Mouse (Mus musculus) right cerebral cortex, postnatal 25 days (tissue): Measurements from ENCODE around the gene Gckr.

Experiments
- DNase-seq: peaks from one replicate; pipeline ENCODE4 v3.0.0; 2022

Gene Gckr

GRCm38 (mm10) chr5:31297047-31297757 lies at the start of gene Gckr:
Gene Gckr (plus strand): TSS chr5:31297443.
- DNase-seq, result no peak

DNA sequence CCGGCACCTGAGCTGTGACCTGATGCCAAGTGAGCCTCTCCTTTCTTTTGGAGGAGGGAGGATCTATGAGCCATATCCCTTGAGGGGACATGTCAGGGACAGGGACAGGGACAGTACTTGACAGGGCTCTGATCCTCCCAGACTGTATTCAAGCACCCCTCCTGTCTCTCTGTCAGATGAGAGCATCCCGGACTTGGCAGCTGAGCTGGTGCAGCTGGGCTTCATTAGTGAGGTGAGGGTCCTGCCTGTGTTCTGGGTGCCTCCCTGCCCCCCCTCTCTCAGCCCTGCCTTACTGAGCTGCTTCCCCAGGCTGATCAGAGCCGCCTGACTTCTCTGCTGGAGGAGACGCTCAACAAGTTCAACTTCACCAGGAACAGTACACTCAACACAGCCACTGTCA lies 46.5 kb upstream of the Gckr start:
- no peak for DNase-seq

GRCm38 (mm10) chr5:31251541-31252101 lies 45.6 kb upstream of the Gckr start, which contains the start of gene Krtcap3:
Gene Krtcap3 (plus strand): TSS chr5:31251691.
- DNase-seq, result no peak

- DNase-seq, result no peak
Measured at GRCm38 (mm10) chr5:31252151-31252550, 45.1 kb upstream of the Gckr start.

- DNase-seq, result no peak
Measured at GRCm38 (mm10) chr5:31252795-31253545, 44.3 kb upstream of the Gckr start.

DNA sequence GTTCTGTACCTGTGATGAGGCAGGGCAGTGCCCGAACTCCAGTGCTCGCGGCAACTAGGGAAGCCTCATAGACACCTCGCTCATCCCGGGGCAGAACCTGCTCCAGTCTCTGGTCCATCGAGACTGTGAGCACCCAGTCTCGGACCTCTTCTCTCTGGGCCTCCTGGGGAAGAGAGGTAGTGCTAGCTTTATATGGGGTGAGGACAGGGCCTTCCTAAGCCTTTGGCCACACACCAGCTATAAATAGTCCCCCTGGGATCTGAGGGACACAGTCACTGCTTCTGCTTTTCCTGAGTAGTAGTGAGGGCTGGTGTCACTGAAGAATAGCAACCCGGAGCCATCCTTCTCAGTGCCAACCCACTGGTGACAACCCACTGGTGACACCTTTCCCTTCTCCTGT lies 43.4 kb upstream of the Gckr start:
- no peak for DNase-seq

- no peak for DNase-seq
Measured at GRCm38 (mm10) chr5:31254452-31254851, 42.8 kb upstream of the Gckr start.

DNA sequence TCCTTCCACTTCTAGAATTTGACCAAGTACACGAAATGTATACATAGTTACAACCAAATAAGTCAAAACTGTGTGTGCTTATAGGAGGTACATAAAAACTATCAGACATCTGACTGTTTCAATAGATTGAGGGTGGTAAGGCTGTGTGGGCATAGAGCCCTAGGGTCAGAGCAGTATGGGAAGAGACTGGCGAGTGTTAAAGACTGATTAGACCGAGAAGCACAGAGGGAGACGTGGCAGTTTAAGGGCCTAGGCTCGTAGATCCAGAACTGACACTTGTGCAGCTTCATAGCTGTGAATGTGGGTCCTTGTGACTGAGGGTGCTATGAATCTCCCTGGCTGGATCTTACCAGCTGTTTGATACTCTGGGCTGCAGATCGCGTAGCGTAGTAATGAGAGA lies 42.3 kb upstream of the Gckr start:
- no peak for DNase-seq

GRCm38 (mm10) chr5:31255381-31255780 lies 41.9 kb upstream of the Gckr start:
- DNase-seq, result no peak

DNA sequence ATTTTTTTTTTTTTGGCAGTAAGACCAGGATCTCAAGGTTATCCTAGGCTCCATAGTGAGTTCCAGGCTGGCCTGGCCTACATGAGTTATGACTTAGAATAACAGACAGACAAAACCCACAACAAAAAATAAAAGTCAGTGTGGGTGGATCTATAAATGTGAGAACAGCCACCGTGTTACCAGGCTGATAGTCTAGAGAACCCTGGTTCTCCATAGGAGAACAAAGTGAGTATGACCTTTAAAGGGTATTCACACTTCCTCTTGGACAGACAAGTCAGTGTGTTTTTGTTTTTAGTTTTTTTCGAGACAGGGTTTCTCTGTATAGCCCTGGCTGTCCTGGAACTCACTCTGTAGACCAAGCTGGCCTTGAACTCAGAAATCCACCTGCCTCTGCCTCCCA lies 41.3 kb upstream of the Gckr start:
- no peak for DNase-seq

DNA sequence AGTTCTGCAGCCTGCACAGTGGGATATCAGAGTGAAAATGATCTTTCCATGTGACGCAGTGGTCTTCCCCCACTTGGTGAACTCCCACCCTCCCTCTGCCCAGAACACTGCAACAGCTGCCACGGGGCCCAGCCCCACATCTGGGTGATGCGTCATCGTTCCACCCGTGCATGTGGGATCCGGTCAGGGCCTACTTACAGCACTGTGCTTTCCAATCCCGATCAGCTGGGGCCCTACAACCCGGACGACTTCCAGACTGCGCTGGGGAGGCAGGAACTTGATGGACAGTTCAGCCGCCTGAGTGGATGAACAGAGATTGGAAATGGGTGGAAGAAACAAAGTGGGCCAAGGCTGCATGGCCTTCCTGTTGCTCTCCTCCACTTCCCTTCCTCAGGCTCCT lies 39.6 kb upstream of the Gckr start:
- no peak for DNase-seq

GRCm38 (mm10) chr5:31266101-31266500 lies 31.1 kb upstream of the Gckr start:
- DNase-seq, result no peak

DNA sequence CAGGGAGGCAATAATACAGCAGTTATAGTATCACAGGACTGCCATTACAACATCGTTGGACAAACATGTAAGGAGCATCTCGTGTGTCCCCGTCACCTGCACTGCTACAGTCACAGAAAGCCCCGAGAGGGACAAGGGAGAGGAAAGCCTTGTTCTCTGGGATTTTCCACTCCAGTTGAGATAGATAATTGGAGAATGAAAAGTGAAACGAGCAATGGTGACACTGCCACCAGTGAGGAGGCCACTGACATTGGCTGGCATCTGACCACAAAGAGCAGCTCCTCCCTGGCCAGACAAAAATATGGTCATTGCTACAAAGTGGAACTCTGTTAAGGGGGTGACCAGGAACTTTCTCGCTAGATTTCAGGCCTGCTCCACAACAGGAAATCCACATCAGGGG lies 29.6 kb upstream of the Gckr start:
- no peak for DNase-seq

- no peak for DNase-seq
Measured at GRCm38 (mm10) chr5:31273018-31273417, 24.2 kb upstream of the Gckr start.

GRCm38 (mm10) chr5:31279245-31279988 lies 17.8 kb upstream of the Gckr start:
- DNase-seq, result no peak

- no peak for DNase-seq
Measured at GRCm38 (mm10) chr5:31288225-31288624, 9.0 kb upstream of the Gckr start.

DNA sequence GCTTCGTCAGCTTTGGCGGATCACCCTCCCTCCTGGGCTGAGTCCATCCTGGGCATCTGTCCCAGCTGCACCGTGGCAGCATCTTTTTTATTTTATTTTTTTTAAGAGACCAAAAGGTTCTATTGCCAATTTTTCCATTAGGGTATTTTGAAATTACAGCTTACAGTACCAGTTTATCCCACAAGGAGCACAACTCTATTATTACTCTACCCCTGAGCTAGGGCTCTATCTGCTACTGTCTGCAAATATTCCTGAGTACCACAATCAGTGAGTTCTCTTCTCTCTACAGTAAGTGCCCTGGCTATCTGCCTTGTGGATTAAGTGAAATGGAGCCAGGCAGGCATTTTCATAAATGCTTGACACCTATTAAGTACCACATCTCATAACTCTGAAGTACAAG lies 8.6 kb upstream of the Gckr start:
- no peak for DNase-seq

DNA sequence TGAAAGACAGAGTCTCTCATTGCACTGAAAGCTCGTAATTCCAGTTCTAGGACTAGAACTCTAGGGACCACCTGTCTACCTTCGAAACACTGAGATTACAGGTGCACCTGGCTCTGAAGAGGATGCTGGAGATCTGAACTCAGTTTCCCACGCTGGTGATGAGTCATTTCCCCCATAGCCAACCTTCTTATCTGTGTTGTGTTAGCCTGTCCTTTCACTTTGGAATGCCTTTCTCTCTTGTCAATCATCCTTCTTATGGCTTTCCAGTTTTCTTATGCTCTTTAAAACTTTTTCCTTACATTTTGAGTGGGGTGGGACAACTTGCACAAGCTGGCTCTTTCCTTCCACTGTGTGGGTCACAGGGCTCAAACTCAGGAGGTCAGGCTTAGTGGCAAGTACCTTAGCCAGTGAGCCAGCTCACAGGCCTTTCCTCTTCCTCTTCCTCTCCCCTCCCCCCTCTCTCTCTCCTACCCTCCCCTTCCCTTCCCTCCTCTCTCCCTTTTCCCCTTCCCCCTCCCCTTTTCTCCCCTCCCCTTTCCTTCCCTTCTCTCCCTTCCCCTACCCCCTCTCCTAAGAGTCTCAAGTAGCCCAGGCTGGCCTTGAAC lies 7.5 kb upstream of the Gckr start:
- DNase-seq, result no peak

DNA sequence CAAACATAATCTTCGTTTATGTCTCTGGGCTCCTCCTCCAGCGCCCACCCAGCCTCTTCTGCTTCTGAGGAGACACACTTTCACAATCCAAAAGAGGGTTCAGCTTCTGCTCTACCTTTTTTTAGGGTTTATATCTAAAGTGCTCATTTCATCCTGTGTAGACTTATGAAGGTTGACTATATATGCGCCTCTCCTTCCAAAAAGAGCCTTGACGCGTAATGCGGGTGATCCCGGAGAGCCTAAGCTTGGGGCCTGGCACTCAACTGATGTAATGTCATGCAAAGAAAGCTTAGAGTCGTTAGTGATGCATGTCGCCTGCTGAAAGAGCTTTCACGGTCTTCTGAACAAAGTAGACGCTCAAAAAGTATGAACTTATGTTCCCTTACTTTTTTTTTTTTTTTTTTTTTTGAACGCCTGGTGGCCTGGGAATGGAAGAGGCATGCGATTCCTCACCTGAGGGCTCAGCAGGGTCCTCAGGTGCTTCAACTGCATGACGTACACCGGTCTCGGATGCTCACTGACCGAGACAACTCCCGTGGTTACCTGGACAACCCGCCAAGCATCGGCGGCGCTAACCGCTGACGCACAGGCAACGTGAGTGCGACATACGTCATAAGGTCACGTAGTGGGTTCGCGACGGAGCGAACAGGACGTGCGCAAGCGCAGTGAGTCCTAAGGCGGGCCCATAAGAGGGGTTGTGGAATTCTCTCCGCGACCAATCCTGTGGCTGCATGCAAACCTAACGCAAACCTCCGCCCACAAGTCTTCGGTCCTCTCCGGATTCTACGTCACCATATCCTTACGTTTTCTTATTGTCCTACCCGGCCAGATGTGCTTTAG lies 6.5 kb upstream of the Gckr start, which contains the start of gene Ift172:
Ift172 (minus strand) TSS at position 596 of the 840 bp plus-strand sequence.
- peak; percentile 97 for DNase-seq

DNA sequence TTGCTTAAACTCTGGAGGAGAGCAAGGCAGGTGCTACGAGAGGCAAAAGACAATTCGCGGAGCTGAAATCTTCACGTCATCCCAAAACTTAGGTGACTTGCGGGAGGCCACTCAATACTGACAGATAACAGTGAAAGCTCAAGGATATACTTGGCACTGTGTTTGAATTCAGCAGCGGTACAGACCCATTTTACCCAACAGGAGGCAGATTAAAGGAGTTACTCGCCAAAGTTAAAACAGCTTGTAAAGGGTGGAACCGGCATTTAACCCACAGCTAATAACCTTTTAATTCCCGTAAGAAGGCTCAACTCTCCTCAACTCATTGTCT lies 5.9 kb upstream of the Gckr start:
- no peak for DNase-seq

DNA sequence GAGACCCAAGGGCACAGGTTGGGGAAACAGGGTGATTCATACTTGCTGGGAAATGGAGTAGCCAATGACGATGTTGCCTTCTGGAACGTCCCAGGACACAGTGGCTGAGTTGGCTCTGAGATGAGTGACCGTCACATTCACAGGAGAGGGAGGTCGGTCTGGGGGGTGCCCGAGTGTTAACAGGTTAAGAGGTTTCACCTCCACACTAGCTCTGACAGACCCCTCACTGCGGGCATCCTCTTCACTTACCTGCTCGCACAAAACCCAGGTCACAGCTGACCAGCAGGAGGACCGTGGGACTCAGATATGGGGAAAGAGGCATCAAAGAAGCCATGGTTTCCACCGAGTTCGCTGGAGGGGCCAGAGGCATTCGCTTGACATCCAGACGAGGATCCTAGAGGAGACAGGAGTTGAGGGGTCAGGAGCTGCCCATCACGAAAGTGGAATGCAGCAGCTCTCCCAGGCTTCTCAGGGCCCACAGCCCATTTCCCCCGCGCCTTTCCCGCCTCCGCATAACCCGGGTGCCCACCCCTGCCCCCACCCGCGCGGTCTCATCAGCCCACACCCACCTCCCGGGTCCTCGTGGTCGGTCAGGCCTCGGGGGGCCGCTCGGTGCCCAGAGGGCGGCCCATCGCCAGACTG lies 2.2 kb upstream of the Gckr start:
- no peak for DNase-seq
